28 mouse cellular contexts compared by ENCODE assay signal in genomic region chr7:3468614-3469013, GRCm38 (mm10). TPM values are rescaled to one million over a fixed set of nuclear protein-coding genes. Genes with fewer than 3 reads are reported as not detected.
"Had no signal": no experiment of that assay in that cellular context is flagged by ENCODE, and none has a peak within 500 bp of the region (broad histone marks: within the 10 kb centered on the region; RNA-seq: fewer than 3 reads in every experiment).

No protein-coding gene starts in this region.

- H3K9ac ChIP-seq: liver, embryonic 13.5 days; stomach, embryonic 15.5 days had no signal

- H3K4me1 ChIP-seq: liver, embryonic 13.5 days; stomach, embryonic 15.5 days had no signal

- DNase-seq: kidney, adult 2 months; kidney, postnatal 25 days; liver, embryonic 13.5 days; lung, adult 2 months; lung, postnatal 14 days; lung, postnatal 4 days; midbrain, embryonic 14.5 days; right cerebral cortex, postnatal 25 days; spleen, adult 18-20 months; thymus, postnatal 36 days had no signal

- ATAC-seq: intestine, postnatal 0 days had no signal

- H3K4me3 ChIP-seq: liver, embryonic 13.5 days; stomach, embryonic 15.5 days had no signal

- H3K9me3 ChIP-seq: liver, embryonic 13.5 days; stomach, embryonic 15.5 days had no signal

- H3K4me2 ChIP-seq: liver, embryonic 13.5 days; midbrain, embryonic 11.5 days; stomach, embryonic 15.5 days had no signal

- H3K27me3 ChIP-seq: liver, embryonic 13.5 days; stomach, embryonic 15.5 days had no signal

- H3K36me3 ChIP-seq: liver, embryonic 13.5 days; stomach, embryonic 15.5 days had no signal

- H3K27ac ChIP-seq: kidney, postnatal 0 days; liver, embryonic 13.5 days; stomach, embryonic 15.5 days had no signal

RNA-seq across cellular contexts. Expression of gene Tarm1, which starts 33.8 kb away (rescaled TPM):
- total RNA-seq: layer of hippocampus, postnatal 10 days; left cerebral cortex, adult 18-20 months; left cerebral cortex, postnatal 10 days; left cerebral cortex, postnatal 36 days; liver, adult 2 months; megakaryocyte-erythroid progenitor cell, adult 5-6 weeks; midbrain, postnatal 0 days had no signal
- polyA plus RNA-seq: intestine, postnatal 0 days; kidney, embryonic 14.5 days; limb, embryonic 11.5 days; liver, adult 2 months; lung, embryonic 16.5 days; midbrain, embryonic 11.5 days; midbrain, embryonic 14.5 days; midbrain, postnatal 0 days; neural tube, embryonic 11.5 days; neural tube, embryonic 14.5 days had no signal

RNA-seq across cellular contexts. Expression of gene Cacng6, which starts 44.6 kb away (rescaled TPM):
- total RNA-seq: megakaryocyte progenitor cell, adult 5-6 weeks; megakaryocyte-erythroid progenitor cell, adult 5-6 weeks; midbrain, postnatal 0 days had no signal
- polyA plus RNA-seq: kidney, embryonic 14.5 days; kidney, postnatal 0 days; liver, adult 2 months; midbrain, embryonic 11.5 days; midbrain, embryonic 14.5 days; urinary bladder, adult 2 months had no signal
